Mouse (Mus musculus): ENCODE results near the gene Nob1. TPM values are rescaled to one million over a fixed set of nuclear protein-coding genes. Genes with fewer than 3 reads are reported as not detected.
A peak's percentile ranks its signal among the peaks of the same experiment; 100 is the strongest.

Nob1 gene
- polyA plus RNA-seq, 1 experiment from 2014 or later = 18.4 TPM

- no peak overlapping the region for H3K4me3 ChIP-seq (ENCODE audit: low read depth, low read length)
- peak overlapping the region; percentile 48; the same call in 1 of the 2 replicates for H3K27ac ChIP-seq (ENCODE audit: low read depth)
- H3K9ac ChIP-seq (replicated peaks) = no peak overlapping the region
- peak; percentile 44; the same call in 1 of the 2 replicates for ATAC-seq
- no peak for TF ChIP-seq CTCF (IDR thresholded peaks at IDR 0.05; ENCODE audit: low read depth)
- TF ChIP-seq EP300 (IDR thresholded peaks at IDR 0.05; ENCODE audit: low read depth) = no peak
- peaks cover 6% of the 10 kb centered on the region; the same call in 1 of the 2 replicates for H3K4me1 ChIP-seq (ENCODE audit: insufficient read depth)
- DNase-seq = peak; percentile 28
- no peak overlapping the region for H3K4me2 ChIP-seq (ENCODE audit: low read depth, low read length)
- 60% methylated on average over 8 of the region's 8 CpGs for WGBS (ENCODE audit: insufficient replicate concordance)
- no peaks in the 10 kb centered on the region for H3K27me3 ChIP-seq (ENCODE audit: insufficient read depth, low read length)
- no peaks in the 10 kb centered on the region for H3K9me3 ChIP-seq (ENCODE audit: low read length)
- no peaks in the 10 kb centered on the region for H3K36me3 ChIP-seq (replicated peaks; ENCODE audit: insufficient read depth, low read length)
Observed at GRCm38 (mm10) chr8:107430821-107431220, 6.0 kb upstream of the Nob1 start.

GRCm38 (mm10) chr8:107425230-107425597 is 363 bp upstream of the Nob1 start:
- Histone ChIP-seq H3K9me3 (ENCODE audit: low read length) (no peaks in the 10 kb centered on the region), H3K36me3 (replicated peaks; ENCODE audit: insufficient read depth, low read length) (peaks cover 7% of the 10 kb centered on the region), H3K27me3 (ENCODE audit: insufficient read depth, low read length) (no peaks in the 10 kb centered on the region), H3K9ac (replicated peaks) (no peak overlapping the region), H3K4me1 (ENCODE audit: insufficient read depth) (peaks cover 17% of the 10 kb centered on the region), H3K4me2 (ENCODE audit: low read depth, low read length) (peak overlapping the region; percentile 87; the same call in 1 of the 2 replicates), H3K4me3 (ENCODE audit: low read depth, low read length) (no peak overlapping the region), H3K27ac (ENCODE audit: low read depth) (no peak overlapping the region)
- ATAC-seq (0 out of 2 replicates have a peak, but pooled peaks have one; percentile 3), DNase-seq (no peak)
- WGBS (ENCODE audit: insufficient replicate concordance) = 37% methylated on average over 8 of the region's 8 CpGs
- TF ChIP-seq CTCF (IDR thresholded peaks at IDR 0.05; ENCODE audit: low read depth) = no peak
- TF ChIP-seq EP300 (IDR thresholded peaks at IDR 0.05; ENCODE audit: low read depth) = no peak

- peak overlapping the region; percentile 78 for H3K27ac ChIP-seq (ENCODE audit: low read depth)
- DNase-seq = no peak
- no peaks in the 10 kb centered on the region for H3K27me3 ChIP-seq (ENCODE audit: insufficient read depth, low read length)
- H3K4me3 ChIP-seq (ENCODE audit: low read depth, low read length) = peak overlapping the region; percentile 72
- H3K4me1 ChIP-seq (ENCODE audit: insufficient read depth) = peaks cover 17% of the 10 kb centered on the region
- ATAC-seq = peak; percentile 2; the same call in 1 of the 2 replicates
- H3K36me3 ChIP-seq (replicated peaks; ENCODE audit: insufficient read depth, low read length) = peaks cover 10% of the 10 kb centered on the region
- TF ChIP-seq CTCF (IDR thresholded peaks at IDR 0.05; ENCODE audit: low read depth) = no peak
- no peak for TF ChIP-seq EP300 (IDR thresholded peaks at IDR 0.05; ENCODE audit: low read depth)
- peak overlapping the region; percentile 91 for H3K9ac ChIP-seq (replicated peaks)
- 16% methylated on average over 9 of the region's 9 CpGs for WGBS (ENCODE audit: insufficient replicate concordance)
- no peaks in the 10 kb centered on the region for H3K9me3 ChIP-seq (ENCODE audit: low read length)
- H3K4me2 ChIP-seq (ENCODE audit: low read depth, low read length) = peak overlapping the region; percentile 87
Observed at GRCm38 (mm10) chr8:107424176-107424575, 675 bp downstream of the Nob1 start.

- no peak overlapping the region for H3K9ac ChIP-seq (replicated peaks)
- H3K4me3 ChIP-seq (ENCODE audit: low read depth, low read length) = no peak overlapping the region
- H3K9me3 ChIP-seq (ENCODE audit: low read length) = no peaks in the 10 kb centered on the region
- peaks cover 1% of the 10 kb centered on the region; the same call in 1 of the 2 replicates for H3K4me1 ChIP-seq (ENCODE audit: insufficient read depth)
- 94% methylated on average over 12 of the region's 12 CpGs for WGBS (ENCODE audit: insufficient replicate concordance)
- ATAC-seq = no peak
- H3K27me3 ChIP-seq (ENCODE audit: insufficient read depth, low read length) = no peaks in the 10 kb centered on the region
- H3K27ac ChIP-seq (ENCODE audit: low read depth) = no peak overlapping the region
- TF ChIP-seq EP300 (IDR thresholded peaks at IDR 0.05; ENCODE audit: low read depth) = no peak
- no peak for TF ChIP-seq CTCF (IDR thresholded peaks at IDR 0.05; ENCODE audit: low read depth)
- DNase-seq = no peak
- no peak overlapping the region for H3K4me2 ChIP-seq (ENCODE audit: low read depth, low read length)
- H3K36me3 ChIP-seq (replicated peaks; ENCODE audit: insufficient read depth, low read length) = peaks cover 69% of the 10 kb centered on the region
Observed at GRCm38 (mm10) chr8:107417001-107417400, 7.8 kb downstream of the Nob1 start.

GRCm38 (mm10) chr8:107413881-107414280 is 11.0 kb downstream of the Nob1 start:
- DNase-seq (no peak), ATAC-seq (no peak)
- peaks cover 73% of the 10 kb centered on the region for H3K36me3 ChIP-seq (replicated peaks; ENCODE audit: insufficient read depth, low read length)
- no peak overlapping the region for H3K4me3 ChIP-seq (ENCODE audit: low read depth, low read length)
- no peaks in the 10 kb centered on the region for H3K4me1 ChIP-seq (ENCODE audit: insufficient read depth)
- no peaks in the 10 kb centered on the region for H3K27me3 ChIP-seq (ENCODE audit: insufficient read depth, low read length)
- WGBS (ENCODE audit: insufficient replicate concordance) = 81% methylated on average over 10 of the region's 10 CpGs
- no peaks in the 10 kb centered on the region for H3K9me3 ChIP-seq (ENCODE audit: low read length)
- no peak overlapping the region for H3K9ac ChIP-seq (replicated peaks)
- no peak overlapping the region for H3K27ac ChIP-seq (ENCODE audit: low read depth)
- H3K4me2 ChIP-seq (ENCODE audit: low read depth, low read length) = no peak overlapping the region
- TF ChIP-seq CTCF (IDR thresholded peaks at IDR 0.05; ENCODE audit: low read depth) (no peak), EP300 (IDR thresholded peaks at IDR 0.05; ENCODE audit: low read depth) (no peak)

GRCm38 (mm10) chr8:107412552-107412951 is 12.3 kb downstream of the Nob1 start:
- Histone ChIP-seq H3K27ac (ENCODE audit: low read depth) (no peak overlapping the region), H3K4me3 (ENCODE audit: low read depth, low read length) (no peak overlapping the region), H3K4me1 (ENCODE audit: insufficient read depth) (no peaks in the 10 kb centered on the region), H3K27me3 (ENCODE audit: insufficient read depth, low read length) (no peaks in the 10 kb centered on the region), H3K4me2 (ENCODE audit: low read depth, low read length) (no peak overlapping the region), H3K36me3 (replicated peaks; ENCODE audit: insufficient read depth, low read length) (peaks cover 61% of the 10 kb centered on the region), H3K9ac (replicated peaks) (no peak overlapping the region), H3K9me3 (ENCODE audit: low read length) (no peaks in the 10 kb centered on the region)
- ATAC-seq (no peak), DNase-seq (no peak)
- WGBS (ENCODE audit: insufficient replicate concordance) = 85% methylated on average over 8 of the region's 8 CpGs
- TF ChIP-seq EP300 (IDR thresholded peaks at IDR 0.05; ENCODE audit: low read depth) (no peak), CTCF (IDR thresholded peaks at IDR 0.05; ENCODE audit: low read depth) (no peak)

Data from liver, postnatal 0 days (tissue).